Mouse (Mus musculus): ENCODE results near the gene Hmgcs2.
A peak's percentile ranks its signal among the peaks of the same experiment; 100 is the strongest.

Gene Hmgcs2

DNA sequence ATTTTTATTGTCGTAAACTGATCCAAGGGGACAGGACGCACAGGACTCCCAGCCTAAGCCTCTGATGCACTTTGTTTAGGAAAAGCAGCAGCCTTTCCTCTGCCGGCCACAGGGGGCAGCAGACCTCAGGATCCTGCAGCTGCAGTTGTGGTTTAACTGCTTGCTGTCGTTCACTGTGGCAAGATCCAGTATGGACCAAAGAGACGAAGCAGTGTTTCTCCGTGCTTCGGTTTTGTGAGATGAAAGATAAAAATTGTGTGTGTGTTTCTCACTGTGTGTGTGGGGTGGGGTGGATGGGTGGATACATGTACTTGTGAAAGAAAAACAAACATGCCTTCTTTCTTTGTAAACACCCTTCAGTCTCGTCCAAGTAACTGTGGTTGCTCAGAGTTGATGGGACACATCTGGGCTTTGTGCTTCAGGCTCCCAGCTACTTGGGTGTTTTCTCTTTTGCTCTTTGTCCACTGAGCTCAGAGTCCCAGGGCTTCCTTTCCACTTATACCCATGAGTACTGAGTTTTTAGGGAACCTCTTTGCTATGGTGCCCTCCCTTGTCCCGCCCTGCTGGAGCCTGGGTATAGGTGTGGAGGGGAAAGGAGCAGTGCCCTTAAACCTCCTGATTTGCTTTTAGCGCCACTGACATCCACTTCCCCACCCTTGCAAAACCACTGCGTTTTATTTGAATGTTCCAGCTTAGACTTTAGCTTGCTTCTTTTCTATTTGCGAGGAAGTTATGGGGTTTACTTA lies 871 bp downstream of the Hmgcs2 start:
- peak; percentile 58 for DNase-seq

DNA sequence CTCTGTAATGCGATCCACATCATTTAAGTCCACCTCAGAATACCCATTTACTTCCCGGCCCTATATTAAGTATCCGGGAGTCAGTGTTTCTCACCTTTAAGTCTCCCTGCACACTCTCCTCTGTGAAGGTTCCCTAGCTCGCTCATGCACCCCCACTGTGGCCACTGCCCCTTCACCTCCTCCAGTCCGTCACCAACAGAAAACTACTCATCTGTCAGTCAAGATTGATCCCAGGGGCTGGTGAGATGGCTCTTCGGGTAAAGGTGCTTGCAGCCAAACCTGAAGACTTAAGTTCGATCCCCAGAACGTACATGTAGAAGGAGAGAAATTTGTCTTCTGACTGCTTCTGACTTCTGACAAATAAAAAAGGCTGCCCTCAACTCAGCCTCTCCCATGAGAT lies 2.2 kb downstream of the Hmgcs2 start:
- no peak for DNase-seq

DNA sequence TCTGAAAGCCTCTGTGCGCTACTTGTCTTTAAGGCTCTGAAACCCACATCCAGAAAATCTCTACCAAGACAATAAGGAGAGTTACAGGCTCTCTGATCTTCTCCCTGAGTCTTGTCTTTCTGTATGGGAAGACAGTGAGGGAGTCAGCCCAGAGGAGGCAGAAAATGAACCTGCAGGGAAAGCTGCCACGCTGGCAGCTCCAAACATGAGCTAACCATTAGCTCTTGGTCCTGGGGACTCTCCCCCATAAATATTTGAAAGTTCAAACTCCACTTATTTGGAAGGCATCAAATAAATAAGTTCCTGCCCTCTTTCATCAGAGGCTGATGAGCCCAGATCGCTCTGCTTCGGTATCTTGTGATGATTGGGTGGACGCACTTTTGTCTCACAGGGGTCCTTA lies 3.0 kb downstream of the Hmgcs2 start:
- DNase-seq: no peak

DNA sequence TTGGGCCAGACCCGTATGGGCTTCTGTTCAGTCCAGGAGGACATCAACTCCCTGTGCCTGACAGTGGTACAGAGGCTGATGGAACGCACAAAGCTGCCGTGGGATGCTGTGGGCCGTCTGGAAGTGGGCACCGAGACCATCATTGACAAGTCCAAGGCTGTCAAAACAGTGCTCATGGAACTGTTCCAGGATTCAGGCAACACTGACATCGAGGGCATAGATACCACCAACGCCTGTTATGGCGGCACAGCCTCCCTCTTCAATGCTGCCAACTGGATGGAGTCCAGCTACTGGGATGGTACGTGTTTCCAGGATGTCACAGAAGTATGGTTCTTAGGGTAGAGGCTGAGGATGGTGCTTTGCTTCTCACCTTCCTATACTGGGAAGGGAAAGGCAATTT lies 10.8 kb downstream of the Hmgcs2 start:
- DNase-seq: no peak

DNA sequence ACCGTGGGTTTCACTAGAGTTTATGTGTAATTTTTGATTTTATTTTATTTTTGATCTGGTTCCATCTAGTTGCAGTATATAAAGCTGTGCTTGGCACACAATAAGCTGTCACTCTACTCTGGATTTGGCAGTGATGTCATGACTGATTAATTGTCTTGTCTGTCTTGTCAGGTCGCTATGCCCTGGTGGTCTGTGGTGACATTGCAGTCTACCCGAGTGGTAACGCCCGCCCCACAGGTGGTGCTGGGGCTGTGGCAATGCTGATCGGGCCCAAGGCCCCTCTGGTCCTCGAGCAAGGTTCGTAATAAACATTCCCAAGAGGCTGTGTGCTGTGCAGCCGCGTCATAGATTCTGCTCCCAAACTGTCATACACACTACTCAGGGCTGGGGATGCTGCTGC lies 15.7 kb downstream of the Hmgcs2 start:
- DNase-seq: no peak

DNA sequence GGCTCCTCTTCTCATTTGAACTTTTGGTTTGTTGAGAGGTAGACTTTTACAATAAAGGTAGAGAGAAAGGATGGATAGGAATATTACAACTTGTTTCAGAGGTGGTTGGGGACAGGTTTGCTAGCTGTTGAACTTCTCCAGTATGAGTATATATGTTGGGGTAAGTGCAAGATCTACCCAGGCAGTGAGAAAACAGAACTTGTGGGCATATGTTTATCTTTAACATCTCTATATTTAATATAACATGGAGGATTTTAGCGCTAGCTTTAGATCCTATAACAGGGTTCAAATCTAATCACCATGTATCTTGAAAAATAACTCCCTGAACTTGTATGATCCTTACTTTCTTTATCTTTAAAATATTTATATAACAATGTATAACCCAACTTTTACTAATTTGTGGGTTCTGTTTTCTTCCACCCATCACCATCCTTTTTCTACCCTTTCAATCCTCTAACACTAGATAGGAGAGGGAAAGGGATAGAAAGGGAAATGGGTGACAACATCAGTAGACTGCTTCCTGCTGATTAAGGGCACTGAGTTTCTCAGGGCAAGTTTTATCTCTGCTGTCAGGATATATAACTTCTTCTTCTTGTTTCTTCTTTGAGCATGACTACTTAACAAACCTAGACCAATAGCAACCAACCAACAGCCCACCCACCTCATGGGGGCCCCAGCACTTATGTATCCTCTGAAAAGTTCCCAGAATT lies 19.3 kb downstream of the Hmgcs2 start:
- no peak for DNase-seq

DNA sequence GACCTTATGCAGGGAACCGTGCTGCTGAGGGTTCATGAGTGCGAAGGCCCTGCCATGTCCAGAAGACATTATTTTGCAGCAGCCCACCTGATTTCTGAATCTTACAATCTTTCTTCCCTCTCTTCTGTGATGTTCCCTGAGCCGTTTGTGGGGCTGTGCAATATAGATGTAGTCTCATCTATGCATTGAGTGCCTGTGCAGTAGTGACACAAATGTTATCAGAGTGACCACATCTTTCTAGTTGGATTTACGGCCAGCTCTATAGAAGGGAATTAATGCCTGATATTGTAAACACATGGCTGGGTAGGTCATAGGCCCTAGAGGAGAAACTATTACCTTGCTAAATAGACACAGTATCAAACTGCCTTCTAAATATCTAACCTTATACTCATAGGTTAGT lies 20.0 kb downstream of the Hmgcs2 start:
- DNase-seq: no peak

DNA sequence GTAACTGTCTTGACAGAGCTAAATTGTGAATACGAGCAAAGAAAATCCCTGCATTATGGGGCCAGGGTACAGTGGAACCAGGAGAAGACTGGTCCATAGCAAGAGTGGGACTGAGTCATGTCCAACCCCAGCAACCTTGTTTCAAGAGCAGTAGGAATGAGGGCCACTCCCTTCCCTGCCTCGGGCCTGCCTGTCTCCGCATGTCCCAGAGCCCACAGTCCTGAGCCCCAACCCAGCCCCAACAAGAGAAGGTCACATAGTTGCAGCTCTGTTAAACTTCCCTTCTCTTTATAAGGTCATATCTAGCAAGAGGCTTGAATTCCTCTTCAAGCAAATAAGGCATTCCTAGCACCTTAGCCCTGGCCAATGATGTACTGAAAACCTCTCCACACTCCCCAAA lies 21.5 kb downstream of the Hmgcs2 start:
- DNase-seq: no peak

DNA sequence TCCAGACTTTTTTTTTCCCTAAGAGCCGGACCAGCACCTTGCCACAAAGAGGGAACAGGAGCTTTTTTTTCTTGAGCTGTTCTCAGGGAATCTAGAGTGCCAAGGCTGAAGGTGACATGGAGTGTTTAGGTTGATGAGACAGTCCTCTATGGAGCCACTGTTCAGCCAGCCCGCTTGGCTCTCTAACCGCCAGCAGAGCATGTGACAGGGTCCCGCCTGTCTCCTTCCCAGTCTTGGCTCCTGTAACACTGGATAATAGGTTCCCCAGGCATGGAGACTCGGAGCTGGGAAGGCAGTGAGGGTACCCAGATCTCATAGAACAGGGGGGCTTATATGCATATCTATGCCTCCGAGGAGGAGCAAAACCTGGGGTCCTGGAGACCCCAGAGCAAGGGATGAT lies 28.4 kb downstream of the Hmgcs2 start:
- no peak for DNase-seq

DNA sequence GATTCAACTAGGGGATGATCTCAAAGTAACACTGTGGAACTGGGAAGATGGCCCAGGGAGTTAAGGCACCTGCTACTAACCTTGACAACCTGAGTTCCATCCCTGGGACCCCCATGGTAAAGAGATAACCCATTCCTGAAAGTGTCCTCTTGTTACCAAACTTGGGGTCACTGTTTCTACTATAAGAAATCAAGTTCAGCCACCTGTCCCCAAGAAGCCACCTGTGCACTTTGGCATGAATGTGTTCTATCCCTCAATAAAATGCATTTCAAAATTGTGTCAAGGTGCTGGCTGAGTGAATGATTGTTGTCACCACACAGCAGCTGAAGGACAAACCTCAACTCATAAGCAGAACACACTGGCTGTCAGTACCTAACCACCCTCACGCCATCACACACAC lies 30.2 kb downstream of the Hmgcs2 start:
- no peak for DNase-seq

DNA sequence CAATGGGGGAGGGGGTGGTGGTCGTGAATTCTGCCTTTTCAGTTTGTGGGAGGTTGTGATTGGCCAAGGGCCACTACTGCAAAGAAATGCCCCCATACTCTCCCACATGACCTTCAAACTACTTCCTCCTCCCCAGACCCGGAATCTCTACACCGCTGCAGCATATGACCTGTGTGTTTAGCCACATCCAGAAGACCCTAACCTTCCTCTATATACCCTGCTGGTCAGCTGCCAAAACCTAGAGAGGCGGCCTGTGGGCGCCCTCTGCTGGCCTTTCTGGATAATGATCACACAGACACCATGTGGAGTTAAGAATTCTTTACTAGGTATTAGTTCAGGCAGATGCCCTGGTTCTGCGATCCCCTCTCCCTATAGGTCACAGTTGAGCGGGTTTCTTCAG lies 32.6 kb downstream of the Hmgcs2 start:
- peak; percentile 70 for DNase-seq

DNA sequence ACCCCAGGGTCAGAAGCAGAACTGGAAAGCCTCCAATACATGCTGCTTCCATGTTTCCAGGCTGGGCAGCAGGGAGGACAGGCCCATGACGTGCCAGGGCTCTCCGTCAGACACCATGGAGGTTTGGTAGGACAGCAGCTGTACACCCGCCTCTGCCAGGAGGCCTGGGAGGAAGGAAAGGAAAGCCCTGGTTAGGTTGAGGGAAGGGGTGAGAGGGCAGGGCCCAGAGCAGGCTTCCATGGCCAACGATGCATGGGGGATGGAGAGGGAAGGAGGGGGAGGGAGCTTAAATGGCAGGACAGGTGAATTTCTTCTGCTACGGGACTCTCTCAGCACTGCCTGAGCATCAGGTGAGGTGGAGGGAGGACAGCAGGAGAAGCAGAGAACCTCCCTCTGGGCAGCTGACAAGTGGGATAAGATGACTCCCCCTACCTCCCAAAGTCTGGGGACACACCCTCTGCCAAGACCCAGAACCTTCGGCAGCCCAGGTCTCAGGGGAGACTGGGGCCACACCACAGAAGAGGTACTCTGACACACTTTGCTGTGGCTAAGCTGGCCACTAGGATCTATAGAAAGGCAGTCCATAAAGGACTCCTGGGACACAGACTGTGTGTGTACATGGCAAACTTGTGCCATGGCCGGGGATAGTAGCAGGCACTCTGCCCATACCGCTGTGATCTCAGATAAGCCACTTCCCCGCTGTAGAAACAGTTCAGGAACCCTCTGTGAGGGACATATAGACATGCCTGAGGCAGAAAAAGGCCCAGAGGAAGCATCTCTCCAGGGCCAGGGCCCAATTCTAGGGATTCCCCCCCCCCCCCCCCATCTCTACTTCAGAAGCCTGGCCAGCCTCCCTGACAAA lies 33.3 kb downstream of the Hmgcs2 start:
- DNase-seq: no peak

DNA sequence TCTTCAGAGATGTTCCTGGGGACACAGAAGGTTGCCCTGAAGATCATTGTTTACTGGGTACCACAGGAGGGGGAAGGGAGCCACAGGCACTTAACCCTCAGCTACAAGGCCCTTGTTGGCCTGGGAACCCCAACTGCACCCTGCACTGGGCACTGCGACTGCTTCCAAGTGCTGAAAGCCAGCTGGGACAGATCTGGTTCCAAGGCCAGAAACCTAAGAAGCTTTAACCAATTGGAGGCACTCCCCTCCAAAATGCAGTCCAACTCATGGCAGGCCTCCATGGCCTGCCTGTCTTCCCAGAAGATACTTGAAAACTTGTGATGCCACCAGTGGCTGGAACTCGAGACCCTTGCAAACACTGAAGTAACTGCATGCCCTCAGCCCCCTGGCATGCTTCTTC lies 34.9 kb downstream of the Hmgcs2 start:
- DNase-seq: no peak

DNA sequence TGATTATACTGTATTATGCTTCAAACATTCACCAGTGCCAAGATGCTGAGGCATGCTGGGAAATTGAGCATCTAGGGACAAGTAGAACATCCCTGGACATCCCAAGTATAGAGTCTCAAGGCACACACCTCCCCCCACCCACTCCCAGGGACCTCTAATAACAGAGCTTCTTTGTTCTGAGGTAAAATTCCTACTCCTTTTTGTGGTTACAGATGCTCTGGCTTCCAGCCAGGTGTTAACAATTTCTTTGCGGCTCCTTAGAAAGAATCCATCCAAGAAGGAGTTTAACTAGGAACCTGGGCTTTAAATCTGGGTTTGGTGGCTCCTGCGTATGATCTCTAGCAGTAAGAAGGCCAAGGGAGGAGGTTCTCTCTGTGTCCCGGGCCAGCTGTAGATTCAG lies 36.9 kb downstream of the Hmgcs2 start:
- no peak for DNase-seq

DNA sequence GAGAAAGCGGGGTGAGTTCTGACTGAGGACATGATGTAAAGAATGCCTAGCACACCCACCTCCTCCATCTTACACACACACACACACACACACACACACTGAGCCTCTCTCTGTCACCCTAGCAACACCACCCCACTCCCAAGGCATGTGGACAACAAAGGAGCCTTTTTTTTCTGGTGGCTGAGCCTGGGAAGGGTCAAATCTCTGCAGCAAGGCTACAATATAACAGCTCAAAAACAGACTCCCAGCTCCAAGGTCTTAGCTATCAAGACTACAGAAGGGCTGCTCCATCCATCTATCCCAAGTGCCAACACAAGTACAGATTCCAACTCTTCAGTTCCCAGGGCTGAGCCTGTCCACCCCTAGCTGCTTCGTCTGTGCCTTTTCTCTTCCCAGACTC lies 39.0 kb downstream of the Hmgcs2 start:
- DNase-seq: peak; percentile 20

DNA sequence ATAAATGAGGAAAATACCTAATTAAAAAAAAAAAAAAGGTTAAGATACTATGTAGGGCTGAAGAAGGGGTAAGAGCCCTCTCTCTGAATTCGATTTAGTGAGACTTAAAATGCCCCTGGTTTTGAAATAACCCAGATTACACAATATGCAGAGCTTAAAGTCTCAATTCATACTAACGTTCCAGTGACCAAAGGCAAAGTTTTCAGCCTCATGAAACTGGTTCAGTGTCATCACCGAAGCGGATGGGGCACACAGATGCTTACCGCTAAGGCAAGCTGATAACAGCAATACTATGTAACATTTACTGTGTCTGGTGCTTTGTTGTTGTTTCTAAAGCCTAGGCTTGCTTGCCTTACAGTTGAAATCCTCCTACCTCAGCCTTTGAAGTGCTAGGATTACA lies 42.0 kb downstream of the Hmgcs2 start:
- DNase-seq: no peak

DNA sequence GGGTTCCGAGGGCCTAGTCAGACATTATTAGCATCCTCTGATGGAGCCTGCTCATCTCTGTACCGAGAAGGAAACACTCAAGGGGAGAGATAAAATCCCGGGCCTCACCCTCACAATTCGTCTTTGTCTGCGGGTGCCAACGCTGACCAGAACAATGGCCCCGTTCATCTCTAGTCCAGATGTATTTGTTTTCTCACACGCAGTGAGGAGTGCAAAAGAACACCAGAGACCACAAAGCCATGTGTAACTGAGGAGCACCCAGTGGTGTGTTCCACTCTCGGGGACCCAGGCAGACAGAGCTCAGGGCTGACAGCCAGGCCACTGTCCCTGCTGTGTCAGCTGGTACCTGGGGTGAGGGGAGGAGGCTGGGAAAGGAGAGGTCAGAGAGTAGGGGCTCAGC lies 44.0 kb downstream of the Hmgcs2 start:
- DNase-seq: no peak

DNA sequence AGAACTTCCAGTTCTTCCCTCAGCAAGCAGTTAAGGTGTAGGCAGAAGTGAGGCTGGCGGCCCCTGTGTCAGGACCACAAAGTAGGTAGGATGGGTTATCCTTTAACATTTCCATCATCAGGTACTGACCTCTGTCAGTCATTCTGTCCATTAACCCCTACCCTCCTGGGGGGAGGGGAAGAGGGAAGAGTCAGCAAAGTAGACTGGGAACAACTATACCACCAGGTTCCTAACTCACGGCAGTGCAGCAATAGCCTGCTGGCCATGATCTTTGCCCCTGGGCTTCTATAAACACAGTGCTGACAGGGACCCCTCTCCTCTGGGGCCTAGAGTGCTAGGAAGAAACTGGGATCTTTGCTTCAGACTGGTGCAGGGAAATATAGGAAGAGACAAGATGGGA lies 53.8 kb downstream of the Hmgcs2 start:
- no peak for DNase-seq

DNA sequence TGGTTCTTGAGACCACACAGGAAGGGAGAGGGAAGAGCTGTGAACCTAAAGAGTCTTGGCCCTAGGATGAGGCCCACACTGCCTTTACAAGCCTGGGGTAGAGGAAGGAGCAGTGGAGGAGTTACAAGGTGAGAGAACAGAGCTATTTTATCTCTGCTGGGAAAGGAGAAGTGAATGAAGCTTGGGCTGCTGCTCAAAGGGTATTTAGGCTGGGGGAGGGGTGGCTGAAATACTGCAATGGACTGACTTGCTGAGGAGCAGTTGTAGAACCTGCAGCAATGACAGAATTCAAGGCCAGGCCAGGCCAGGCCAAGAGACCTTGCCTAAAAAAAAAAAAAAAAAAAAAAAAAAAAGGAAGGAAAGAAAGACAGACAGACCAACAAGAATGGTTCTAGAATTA lies 55.1 kb downstream of the Hmgcs2 start:
- no peak for DNase-seq

DNA sequence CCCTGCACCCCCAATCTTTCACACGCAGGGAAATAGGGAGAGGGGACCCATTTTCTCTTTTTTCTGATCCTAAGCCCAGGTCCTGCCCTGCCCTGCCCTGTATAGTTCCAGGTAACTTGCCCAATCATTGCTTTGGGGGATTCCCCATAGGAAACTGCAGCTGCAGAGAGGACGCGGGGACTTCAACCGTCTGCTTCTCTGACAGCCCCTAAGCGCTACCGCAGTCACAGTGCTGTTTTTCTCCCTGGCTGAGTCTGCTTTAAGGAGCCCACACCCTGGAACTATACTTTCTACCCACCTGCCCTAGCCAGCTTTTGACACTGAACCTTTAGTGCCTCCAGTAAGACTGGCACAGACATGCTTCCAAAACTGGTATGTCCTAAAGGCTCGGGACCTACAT lies 55.7 kb downstream of the Hmgcs2 start:
- DNase-seq: no peak

DNA sequence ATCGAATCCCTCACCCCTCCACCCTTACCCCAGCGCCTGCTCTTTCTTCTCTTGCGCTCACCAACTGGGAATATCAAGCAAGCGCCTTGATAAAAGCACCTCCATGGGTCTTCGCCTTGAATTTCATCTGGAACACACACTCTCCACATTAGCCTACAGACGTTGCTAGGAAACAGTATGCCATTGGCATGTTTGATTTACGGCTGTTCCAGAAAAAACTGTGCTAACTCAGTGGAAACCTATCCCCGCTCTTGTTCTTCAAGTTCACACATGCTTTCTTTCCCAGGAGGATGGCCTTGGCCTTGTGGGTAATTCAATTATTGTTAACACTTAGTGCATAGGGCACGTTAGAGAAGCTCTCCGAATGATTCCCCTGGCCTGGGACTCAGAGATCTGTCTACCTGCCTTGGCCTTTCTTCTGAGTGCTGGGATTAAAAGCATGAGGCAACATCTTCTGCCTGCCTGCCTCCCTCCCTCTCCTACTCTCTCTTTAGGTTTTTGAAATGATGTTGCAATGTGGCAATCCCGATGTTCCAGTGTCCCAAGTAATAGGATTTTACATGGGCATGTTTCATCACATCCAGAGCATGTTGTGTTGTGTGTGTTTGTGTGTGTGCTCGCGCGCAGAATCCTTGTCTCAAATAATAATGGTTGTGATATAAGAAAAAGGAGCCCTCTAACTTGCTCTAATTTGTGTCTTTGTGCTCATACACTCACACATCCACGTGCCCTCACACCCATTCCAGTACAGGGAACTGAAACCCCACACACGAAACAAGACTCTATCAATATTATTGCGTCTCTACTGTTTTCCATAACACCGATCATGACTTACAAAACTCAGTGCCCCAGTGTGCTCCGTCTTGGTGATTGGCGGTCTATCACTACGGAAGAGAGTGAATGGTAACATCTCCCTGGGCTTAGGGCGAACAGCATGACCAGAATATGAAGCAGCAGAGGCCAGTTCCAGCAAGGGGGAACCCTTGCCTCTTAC lies 56.7 kb downstream of the Hmgcs2 start:
- DNase-seq: no peak

DNA sequence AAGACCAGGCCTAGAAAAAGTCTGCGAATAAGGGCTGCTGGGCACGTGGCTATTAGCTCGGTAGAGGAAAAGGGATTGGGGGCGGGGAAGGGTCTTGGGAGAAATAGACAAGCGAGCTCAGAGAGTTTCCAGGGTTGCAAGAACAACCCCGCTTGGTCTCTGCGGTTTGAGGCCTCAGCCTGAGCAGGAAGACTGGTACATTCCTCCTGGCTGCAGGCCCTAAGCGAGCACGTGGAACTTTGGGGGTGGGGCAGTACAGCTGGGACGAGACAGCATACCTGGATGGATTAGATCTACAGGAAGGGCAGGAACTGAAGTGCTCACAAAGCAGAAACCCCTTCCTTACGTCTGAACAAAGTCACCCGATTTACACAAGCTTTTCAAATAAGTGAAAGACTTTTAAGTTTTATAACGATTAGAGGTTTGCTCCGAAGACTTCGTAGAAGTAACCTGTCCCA lies 58.4 kb downstream of the Hmgcs2 start:
- DNase-seq: peak; percentile 23
